Mouse (Mus musculus): ENCODE measurements around the gene Traf7. TPM values are rescaled to one million over a fixed set of nuclear protein-coding genes. Genes with fewer than 3 reads are reported as not detected.

The Traf7 gene
- total RNA-seq, 2 experiments from 2014 or later = 83.9 to 104 TPM

DNA sequence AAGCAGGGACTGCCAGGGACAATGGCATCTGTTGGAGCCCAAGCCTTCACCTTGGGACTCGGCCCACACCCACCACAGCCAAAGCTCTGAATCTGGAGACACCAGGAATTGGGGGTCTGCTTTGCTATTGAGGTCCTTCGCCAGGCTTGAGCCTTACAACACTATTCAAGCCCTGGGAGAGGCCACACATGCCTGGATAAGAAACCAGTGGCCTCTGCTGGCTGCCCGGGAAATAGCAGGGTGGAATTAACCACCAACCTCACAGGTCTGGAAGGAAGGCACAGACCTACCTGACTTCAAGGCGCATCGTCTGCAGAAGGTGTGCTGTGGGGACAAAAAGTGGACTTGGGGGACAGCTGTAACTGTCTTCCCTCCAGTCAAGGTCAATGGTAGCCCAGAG is 14.1 kb downstream of the Traf7 start:
- ATAC-seq (replicated peaks; ENCODE audit: poor library complexity, severe bottlenecking) = peak; percentile 63

DNA sequence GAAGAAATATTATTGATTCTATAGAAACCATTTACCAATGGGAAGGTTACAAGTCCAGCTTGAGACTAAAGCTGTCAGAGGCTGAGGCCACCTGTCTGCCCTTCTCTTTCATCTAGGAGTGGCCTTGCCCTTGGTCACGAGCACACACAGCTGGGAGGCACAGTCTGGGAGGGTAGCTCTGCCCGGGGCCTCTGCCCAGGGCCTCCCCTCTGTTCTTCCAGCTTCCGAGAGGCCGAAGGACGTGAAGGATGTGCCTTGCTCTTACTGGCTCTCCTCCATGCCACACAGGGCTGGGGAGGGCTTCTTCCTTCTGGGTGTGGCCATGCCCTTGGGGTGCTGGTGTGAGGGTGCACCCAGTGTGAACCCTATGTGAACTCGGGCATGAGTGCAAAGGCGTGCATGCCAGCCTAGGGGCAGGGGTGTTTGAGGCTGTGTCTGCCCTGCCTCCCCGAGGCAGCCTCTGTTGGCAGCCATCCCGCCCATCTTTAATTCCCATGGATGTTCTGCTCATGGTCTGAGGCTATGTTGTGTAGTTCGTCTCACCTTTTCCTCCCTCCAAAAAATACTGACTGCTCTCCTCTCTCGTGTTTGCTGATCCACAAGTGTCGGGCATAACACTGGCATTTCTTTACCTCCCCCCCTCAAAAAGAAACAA is 19.8 kb downstream of the Traf7 start:
- ATAC-seq (replicated peaks; ENCODE audit: poor library complexity, severe bottlenecking) = no peak

DNA sequence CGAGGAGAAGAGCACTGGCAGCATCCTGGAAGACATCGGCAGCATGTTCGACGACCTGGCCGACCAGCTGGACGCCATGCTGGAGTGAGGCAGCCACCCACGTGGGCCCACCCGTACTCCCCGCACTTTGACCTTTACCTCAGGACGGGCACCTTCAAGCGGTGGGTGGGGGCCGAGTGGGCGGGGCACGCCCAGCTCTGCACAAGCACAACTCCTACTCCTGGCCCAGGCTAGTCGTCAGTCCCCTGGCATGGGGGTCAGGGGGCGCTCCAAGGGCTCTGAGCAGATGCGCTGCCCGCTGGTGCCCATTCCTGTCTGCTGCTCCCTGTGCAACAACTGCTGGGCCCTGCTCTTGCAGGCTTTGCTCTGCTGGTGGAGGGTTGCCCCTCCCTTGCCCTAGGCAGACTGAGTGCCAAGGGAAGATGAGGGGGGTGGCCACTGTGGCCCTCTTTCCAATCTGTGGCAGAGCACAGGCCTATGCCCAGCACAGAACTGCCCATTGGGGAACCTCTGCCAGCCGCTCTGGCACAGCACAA is 20.5 kb downstream of the Traf7 start:
- ATAC-seq (replicated peaks; ENCODE audit: poor library complexity, severe bottlenecking) = no peak

DNA sequence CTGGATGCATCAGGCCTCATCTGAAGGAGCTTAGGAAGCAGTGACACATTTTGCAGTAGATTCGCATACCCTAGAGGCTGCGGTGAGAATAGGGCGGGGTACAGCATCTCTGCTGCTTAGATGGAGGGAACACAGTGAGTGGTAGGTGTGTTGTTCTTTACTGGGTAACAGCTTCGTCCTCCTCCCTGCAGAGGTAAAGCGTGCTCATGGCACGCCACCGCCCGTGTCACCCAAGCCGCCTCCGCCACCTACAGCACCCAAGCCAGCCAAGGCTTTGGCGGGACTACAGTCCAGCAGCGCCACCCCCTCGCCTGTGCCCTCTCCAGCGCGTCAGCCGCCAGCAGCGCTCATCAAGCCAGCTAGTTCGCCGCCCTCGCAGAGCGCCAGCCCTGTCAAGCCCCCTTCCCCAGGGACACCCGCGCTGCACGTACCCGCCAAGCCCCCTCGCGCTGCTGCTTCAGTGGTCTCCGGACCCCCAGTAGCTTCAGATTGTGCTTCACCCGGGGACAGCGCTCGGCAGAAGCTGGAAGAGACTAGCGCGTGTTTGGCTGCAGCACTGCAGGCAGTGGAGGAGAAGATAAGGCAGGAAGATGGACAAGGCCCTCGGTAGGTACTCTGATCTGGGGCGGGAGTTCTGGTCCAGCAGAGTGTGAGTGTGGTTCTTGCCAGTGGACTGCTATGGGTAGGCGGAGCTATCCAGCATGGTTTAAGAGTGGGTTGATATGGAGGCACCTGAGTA is 21.2 kb downstream of the Traf7 start:
- ATAC-seq (replicated peaks; ENCODE audit: poor library complexity, severe bottlenecking) = 0 out of 2 replicates have a peak, but pooled peaks have one; percentile 9

DNA sequence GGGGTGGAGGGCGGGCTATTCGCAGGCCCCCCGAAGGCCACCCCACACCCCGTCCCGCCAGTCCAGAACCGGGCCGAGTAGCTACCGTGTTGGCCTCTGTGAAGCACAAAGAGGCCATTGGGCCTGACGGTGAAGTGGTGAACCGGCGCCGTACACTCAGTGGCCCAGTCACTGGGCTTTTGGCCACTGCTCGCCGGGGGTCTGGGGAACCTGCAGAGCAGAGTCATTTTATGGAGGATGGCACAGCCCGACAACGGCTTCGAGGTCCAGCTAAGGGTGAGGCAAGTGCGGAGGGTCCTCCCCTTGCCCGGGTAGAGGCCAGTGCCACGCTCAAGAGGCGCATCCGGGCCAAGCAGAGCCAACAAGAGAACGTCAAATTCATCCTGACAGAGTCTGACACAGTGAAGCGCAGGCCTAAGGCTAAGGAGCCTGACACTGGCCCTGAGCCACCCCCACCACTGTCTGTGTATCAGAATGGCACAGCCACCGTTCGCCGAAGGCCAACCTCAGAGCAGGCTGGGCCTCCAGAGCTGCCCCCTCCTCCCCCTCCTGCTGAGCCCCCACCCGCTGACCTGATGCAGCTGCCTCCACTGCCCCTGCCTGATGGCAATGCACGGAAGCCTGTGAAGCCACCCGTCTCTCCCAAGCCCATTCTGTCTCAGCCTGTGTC is 22.3 kb downstream of the Traf7 start:
- ATAC-seq (replicated peaks; ENCODE audit: poor library complexity, severe bottlenecking) = no peak

DNA sequence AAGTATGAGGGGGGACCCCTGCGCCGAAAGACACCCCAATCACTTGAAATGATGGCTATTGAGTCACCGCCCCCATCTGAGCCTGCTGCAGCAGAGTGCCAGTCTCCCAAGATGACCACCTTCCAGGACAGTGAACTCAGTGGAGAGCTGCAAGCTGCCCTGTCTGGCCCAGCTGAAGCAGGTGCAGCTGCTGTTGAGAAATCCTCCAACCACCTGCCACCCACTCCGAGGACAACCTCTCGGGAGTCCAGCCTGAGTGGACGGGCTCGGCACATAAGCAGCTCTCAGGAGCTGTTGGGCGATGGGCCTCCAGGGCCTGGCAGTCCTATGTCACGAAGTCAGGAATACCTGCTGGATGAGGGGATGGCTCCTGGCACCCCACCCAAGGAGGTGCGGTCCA is 23.7 kb downstream of the Traf7 start:
- ATAC-seq (replicated peaks; ENCODE audit: poor library complexity, severe bottlenecking) = no peak

DNA sequence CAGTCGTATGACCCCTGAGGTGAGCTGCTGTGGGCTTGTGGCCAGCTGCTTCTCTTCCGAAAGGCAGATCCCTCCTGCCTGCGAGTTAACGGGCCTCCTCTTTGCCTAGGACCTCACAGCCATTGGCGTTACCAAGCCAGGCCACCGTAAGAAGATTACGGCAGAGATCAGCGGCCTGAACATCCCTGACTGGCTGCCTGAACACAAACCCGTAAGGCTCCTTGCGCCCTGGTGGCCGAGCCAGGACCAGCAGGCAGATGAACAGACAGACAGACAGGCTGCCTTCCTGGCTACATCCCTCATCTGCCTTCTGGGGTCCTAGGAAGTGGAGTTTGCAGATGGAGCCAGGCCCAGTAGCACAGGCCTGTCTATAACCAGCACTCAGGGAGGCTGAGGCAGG is 25.5 kb downstream of the Traf7 start:
- peak; percentile 36; the same call in 1 of the 2 replicates for ATAC-seq (replicated peaks; ENCODE audit: poor library complexity, severe bottlenecking)

DNA sequence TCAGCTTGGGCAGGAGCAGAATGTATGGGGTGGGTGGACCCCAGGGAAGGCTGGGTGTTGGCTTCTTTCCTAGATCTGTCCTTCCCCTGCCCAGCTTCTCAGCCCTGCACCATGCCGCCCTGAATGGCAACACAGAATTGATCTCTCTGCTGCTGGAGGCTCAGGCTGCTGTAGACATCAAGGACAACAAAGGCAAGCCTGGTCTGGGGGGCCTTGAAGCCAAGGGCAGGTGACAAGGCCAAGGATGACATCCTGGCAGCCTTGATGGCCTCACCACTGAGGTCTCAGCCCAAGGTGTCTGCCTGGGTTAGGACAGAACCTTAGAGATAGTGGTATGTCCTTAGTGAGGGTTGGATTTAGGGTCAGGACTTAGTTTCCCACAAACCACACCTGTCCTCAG is 31.7 kb downstream of the Traf7 start:
- no peak for ATAC-seq (replicated peaks; ENCODE audit: poor library complexity, severe bottlenecking)

DNA sequence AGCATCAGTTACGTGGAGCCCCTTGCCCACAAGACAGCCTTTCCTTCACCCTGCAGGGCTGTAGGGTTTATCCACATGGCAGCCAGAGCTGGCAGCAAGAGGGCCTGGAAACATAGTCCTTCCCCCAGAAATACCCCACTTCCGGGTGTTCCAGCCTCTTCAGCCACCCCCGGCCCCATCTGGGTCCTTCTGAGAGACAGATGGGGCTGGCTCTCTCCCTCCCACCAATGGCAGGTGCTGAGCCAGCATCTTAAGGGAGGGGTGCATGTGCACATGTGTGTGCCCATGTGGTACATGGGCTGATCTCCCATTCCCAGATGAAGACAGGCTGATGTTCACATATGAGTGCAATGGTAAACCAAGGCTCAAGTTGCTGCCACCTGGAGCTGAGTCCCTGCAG is 32.3 kb downstream of the Traf7 start:
- ATAC-seq (replicated peaks; ENCODE audit: poor library complexity, severe bottlenecking) = no peak

DNA sequence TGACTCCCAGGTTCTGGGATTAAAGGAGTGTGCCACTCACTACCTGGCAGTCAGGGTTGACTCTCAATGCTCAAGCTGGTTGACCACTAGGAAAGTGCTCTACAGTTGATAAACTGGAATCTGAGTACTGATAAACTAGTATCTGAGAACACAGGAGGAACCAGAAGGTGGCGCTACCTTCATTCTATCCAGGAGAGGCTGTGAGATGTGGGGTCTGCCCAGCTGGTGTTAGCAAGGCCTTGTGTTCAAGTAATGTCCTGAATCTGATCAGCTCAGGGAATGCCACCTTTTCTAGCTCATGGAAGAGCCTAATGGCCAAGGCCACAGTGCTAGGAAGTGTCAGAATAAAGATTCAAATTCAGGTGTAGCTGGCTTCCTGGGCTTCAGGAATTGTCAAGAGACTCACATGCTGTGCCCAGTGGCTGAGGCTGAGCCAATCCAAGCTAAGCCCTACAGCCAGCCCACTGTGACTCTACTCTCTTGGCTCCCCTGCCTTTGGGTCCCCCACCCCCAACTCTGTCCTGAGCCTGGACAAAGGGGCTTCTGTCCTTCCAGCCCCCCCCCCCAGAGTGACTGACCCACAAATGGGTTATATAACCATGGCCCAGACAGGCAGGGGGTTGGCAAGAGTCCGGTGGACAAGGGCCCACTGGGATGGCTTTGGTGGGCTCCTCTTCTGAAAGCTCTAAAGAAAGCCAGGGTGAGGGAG is 33.0 kb downstream of the Traf7 start:
- peak; percentile 58 for ATAC-seq (replicated peaks; ENCODE audit: poor library complexity, severe bottlenecking)

DNA sequence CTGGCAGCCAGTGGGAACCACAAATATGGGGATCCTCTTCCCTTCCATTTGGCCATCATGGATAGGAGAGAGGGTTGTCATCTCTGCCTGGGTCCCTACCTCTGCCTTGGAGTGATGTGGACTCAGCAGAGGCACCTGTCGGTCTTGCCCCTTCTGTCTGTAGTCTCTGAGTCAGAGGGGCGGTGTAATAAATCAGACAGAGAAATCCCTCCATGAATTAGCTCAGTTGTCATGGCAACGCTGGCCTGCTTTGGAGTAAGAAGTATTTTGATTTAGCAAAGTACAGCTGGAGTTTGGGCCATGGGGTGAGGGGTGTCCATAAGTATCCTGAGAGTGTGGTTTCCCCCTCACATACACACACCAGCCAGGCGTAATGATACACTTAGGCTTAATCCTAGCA is 37.3 kb downstream of the Traf7 start:
- no peak for ATAC-seq (replicated peaks; ENCODE audit: poor library complexity, severe bottlenecking)

DNA sequence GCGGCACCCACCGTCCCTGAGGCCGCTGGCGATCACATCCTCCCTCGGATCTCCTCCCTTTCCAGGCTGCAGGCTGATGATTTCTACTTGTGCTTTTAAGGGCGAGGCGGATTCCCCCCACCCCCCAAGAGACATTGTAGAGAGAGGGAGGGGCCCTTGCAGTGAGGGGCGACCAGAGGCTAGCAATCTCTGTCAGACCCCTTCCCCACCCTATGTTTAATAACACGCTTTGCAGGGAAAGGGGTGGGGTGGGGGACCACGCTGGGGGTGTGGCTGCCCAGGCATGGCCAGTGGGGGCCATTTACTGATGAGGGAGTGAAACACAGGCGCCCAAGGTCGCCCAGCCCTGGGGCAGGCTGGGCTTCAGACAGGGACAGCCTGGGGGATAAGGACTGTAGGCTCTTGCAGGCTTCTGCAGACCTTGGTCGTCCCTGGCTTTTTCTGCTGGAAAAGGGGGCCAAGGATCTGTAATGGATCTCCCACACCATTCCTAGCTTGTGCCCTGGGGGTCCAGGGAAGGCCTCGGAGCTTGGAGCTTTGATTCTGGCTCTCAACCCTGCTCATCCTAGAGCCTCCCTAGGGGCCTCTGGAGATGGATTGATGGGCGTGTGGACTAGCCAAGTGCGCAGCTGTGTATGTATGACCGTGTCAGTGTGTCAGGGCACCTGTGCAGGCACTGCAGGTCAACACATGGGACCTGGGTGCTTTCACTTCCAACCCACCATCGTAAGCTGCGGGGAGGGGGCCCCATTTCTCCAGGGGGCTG is 38.3 kb downstream of the Traf7 start:
- ATAC-seq (replicated peaks; ENCODE audit: poor library complexity, severe bottlenecking) = no peak

DNA sequence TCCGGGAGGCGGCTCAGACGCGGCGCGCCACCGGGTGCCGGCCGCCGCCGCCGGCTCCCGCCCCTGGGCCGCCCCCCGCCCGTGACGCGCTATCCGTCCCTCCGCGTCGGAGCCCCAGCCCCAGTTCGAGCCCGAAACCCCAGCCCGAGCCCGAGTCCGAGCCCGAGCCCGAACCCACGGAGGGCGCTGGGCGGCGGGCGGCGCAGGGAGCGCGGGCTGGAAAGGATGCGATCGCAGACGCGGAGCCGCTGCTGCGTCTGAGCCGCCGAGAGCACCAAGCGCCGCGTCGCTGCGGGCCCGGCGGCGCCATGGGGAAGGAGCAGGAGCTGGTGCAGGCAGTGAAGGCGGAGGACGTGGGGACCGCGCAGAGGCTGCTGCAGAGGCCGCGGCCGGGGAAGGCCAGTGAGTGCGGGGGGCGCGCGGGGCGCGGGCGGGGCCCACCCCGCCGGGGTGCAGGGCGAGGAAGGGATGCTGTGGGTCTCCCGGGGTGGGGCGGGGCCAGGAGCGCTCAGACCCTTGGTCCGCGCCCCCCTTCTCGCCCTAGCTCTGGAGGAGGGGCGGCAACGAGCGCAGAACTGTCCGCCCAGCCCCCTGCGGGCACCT is 39.0 kb downstream of the Traf7 start:
- peak; percentile 38 for ATAC-seq (replicated peaks; ENCODE audit: poor library complexity, severe bottlenecking)

DNA sequence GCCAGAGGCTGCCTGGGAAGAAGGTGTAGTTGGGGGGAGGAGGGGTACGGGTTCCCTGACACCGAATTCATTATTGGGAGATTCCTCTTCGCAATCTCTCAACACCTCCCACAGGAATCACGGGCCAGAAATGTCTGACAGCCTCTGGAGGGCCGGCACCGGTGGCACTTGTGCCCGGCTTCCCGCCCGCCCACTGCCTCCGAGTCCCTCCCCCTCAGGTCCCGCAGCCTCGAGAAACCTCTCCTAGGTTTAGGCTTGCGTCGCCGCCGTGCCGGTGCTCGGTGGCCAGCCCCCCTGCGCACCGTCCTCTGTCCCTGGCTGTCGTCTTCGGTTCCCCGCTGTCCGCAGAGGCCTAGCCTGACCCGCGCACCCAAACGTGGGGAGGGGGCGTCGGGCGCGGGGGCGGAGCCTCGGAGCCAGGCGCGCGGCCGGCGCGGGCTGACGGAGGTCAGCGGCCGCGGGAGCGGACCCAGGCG is 39.5 kb downstream of the Traf7 start, which contains the start of gene Caskin1:
TSS of gene Caskin1 (plus strand) at position 416 of the 476 bp plus-strand sequence.
- peak; percentile 32 for ATAC-seq (replicated peaks; ENCODE audit: poor library complexity, severe bottlenecking)

DNA sequence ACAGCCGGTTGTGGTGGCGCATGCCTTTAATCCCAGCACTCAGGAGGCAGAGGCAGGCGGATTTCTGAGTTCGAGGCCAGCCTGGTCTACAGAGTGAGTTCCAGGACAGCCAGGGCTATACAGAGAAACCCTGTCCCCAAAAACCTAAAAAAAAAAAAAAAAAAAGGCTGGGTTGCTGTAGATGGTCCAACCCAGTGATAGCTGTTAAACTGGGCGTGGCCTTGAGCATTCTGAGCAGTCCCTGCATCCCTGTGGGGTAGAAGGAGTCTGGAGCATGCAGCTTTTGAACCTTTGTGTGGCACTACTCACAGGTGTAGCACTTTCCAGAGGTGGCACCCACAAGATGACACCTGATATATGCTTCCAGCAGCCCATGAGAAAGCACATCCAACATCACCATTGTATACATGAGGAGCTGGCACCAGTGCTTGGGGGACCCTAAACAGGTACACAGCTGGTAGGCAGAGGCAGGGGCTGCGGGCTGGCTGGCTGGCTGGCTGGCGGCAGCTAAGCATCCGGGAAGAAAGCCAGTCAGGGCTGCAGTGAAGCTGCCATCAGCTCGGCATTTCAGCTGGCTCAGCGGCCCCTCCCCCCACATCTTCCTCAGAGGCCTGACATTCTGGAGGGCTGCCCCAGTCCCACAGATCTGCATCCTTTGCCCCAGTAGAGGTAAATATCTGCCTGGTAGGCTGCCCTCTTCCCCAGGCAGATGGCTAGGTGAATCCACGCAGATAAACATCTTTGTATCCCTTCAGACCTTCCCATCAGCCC is 42.5 kb downstream of the Traf7 start:
- ATAC-seq (replicated peaks; ENCODE audit: poor library complexity, severe bottlenecking) = no peak

DNA sequence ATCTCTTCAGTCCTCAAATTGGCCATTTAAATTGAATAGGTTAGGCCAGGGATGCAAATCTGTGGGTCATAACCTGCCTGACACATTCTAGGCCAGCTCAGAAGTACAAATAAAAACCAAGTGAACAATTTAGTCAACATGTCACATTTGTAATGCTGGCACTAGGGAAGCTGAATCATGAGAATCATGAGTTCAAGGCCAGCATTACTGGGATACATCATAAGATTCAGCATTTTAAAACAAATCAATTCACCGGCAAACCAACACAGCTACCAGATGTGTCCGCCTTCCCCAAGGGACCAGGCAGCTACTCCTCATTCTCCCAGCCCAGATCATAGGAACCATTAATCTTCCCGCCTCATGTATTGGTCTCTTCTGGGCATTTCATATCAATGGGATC is 44.2 kb downstream of the Traf7 start:
- ATAC-seq (replicated peaks; ENCODE audit: poor library complexity, severe bottlenecking) = no peak

DNA sequence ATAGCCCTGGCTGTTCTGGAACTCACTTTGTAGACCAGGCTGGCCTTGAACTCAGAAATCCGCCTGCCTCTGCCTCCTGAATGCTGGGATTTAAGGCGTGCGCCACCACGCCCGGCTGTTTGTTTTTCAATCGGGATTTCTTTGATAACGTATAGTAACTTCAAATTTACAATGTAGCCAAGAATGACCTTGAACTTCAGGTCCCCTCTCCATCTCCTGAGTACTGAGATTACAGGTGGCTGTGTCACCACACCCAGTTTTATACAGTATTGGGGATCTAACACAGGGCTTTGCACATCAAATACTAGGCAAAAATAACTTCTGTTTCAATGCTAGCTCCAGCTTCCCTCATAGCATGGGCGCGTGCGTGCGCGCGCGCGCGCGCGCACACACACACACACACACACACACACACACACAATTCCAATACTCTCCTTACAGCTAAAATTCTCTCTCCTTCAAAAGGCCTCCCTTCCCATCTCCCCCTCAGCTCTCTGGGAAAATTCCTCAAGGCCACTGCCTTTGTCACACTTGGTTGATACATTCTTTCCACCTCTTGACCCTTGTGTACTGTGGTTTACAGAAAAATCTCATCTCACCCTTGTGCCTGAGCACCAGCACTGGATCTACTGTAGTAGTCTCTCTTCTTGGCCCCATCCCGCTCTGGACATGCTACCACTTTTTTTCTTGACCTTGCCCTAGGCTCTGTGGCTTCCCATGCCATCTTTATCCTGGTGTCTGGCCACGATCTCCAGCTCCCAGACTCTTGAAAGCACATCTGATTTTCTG is 46.5 kb downstream of the Traf7 start:
- ATAC-seq (replicated peaks; ENCODE audit: poor library complexity, severe bottlenecking) = no peak
